Mouse (Mus musculus): Measurements from ENCODE around the gene Kif21a. TPM values are rescaled to one million over a fixed set of nuclear protein-coding genes. Genes with fewer than 3 reads are reported as not detected.

Gene Kif21a
- total RNA-seq (2014; rRNA removed) (64.9 and 68.7 TPM in 2 replicates), polyA plus RNA-seq (2015; fragmentation: Nextera tagmentation; extraction: Ambion mirVana) (28.4 and 33.2 TPM in 2 replicates)

DNA sequence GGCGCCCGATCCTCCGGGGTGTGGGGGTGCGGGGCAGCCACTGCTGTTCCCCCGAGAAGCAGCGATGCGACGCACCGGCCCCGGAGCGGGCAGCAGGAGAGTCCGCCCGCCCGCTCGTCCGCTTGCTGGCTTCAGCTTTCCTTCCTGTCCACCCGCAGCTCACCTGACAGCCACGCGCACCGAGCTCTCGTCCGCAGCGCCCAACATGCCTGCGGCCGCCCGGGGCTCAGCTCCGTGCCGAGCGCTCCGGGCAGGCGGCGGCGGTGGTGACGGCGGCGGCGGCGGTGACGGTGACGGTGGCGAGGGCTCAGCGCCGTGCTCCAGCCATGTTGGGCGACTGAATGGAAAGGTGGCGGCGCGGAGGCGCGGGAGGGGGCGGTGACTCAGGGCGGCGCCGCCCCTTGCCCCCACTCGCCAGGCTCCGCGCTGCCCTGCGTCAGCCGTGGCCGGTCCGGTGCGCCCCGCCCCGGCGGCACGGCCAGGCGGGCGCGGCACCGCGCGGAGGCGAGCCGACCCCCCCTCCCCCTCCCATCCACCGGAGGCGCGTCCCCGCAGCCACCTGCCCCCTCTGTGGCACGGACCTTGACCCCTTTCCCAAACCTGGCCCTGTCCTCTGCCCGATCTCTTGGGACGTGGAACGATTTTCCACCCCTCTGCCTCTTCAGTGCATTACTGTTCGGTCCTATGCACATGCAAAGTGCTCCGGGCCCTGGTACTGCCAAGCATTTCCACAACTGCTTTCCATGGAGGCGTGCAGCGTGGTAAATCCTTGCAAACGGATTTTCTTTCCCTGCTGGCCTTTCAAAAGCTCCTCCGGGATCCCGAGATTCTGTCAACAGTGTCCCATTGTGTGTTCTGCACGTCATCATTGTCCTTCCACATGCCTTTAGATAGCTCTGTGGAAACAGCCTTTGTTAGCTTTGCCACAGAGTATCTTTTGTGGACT lies at the start of gene Kif21a:
Kif21a (minus strand) TSS at position 453 of the 946 bp plus-strand sequence.
- WGBS = under 1% methylated on average over 60 of the region's 89 CpGs
- DNase-seq (ENCODE audit: low spot score) = peak; percentile 89
- no peaks in the 10 kb centered on the region for H3K9me3 ChIP-seq (ENCODE audit: low read length)
- H3K4me2 ChIP-seq (ENCODE audit: low read depth, low read length, poor library complexity, severe bottlenecking) = peak within 1 kb of the TSS; percentile 74
- peak within 1 kb of the TSS; percentile 99 for H3K27ac ChIP-seq (ENCODE audit: low read depth, low read length)
- TF ChIP-seq CTCF (IDR thresholded peaks at IDR 0.05) = no peak
- 0 out of 2 replicates have a peak, but pooled peaks cover 6% of the 10 kb centered on the region for H3K4me1 ChIP-seq (ENCODE audit: insufficient read depth, low read length)
- ATAC-seq (ENCODE audit: low FRiP score) = peak; percentile 94
- no peaks in the 10 kb centered on the region for H3K27me3 ChIP-seq (ENCODE audit: insufficient read depth, low read length)
- H3K36me3 ChIP-seq (ENCODE audit: insufficient read depth, low read length) = no peaks in the 10 kb centered on the region
- H3K9ac ChIP-seq (replicated peaks; ENCODE audit: low read length, poor library complexity, severe bottlenecking) = peak within 1 kb of the TSS; percentile 98
- peak within 1 kb of the TSS; percentile 96 for H3K4me3 ChIP-seq (ENCODE audit: low read depth, low read length)

DNA sequence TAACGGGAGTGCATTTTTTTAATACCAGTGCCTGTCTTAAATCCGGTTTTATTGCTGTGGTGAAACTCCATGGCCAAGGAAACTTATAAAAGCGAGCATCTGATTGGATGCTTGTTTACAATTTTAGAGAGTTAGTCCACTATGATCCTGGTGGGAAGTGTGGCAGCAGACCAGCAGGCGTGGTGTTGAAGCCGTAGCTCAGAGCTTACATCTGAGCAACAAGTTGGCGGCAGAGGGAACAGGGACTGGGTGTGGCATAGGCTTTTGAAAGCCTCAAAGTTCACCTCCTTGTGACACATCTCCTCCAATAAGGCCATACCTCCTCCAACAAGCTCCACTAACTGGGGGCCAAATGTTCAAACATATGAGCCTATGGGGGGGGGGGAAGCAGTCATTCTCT lies 46.9 kb upstream of the Kif21a start:
- no peak overlapping the region for H3K27ac ChIP-seq (ENCODE audit: low read depth, low read length)
- no peak for DNase-seq (ENCODE audit: low spot score)
- H3K36me3 ChIP-seq (ENCODE audit: insufficient read depth, low read length) = no peaks in the 10 kb centered on the region
- no peak overlapping the region for H3K4me3 ChIP-seq (ENCODE audit: low read depth, low read length)
- no peaks in the 10 kb centered on the region for H3K9me3 ChIP-seq (ENCODE audit: low read length)
- no peak for TF ChIP-seq CTCF (IDR thresholded peaks at IDR 0.05)
- no peak overlapping the region for H3K4me2 ChIP-seq (ENCODE audit: low read depth, low read length, poor library complexity, severe bottlenecking)
- no peaks in the 10 kb centered on the region for H3K27me3 ChIP-seq (ENCODE audit: insufficient read depth, low read length)
- ATAC-seq (ENCODE audit: low FRiP score) = no peak
- no peak overlapping the region for H3K9ac ChIP-seq (replicated peaks; ENCODE audit: low read length, poor library complexity, severe bottlenecking)
- no peaks in the 10 kb centered on the region for H3K4me1 ChIP-seq (ENCODE audit: insufficient read depth, low read length)
- 85% methylated on average over 6 of the region's 6 CpGs for WGBS

DNA sequence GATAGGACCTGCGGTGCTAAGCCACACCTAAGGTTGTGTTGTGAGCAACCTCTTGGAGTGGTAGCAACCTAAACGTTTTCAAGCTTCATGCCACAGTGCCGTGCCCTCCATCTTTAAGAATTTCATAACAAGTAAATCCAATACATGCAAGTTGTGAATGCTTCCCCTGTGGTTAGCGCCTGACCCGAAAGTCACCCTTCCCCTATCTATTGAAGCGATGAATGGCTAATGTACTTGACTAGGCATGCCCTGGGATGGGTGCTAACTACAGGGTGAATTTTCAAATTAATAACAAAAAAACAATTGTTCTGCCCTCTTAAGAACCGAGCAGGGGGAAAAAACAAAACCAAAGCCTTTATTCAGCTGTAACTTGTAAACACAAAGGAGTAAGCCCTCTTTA lies 39.7 kb upstream of the Kif21a start:
- Histone ChIP-seq H3K27me3 (ENCODE audit: insufficient read depth, low read length) (no peaks in the 10 kb centered on the region), H3K36me3 (ENCODE audit: insufficient read depth, low read length) (no peaks in the 10 kb centered on the region), H3K27ac (ENCODE audit: low read depth, low read length) (no peak overlapping the region), H3K4me1 (ENCODE audit: insufficient read depth, low read length) (no peaks in the 10 kb centered on the region), H3K4me3 (ENCODE audit: low read depth, low read length) (no peak overlapping the region), H3K4me2 (ENCODE audit: low read depth, low read length, poor library complexity, severe bottlenecking) (no peak overlapping the region), H3K9ac (replicated peaks; ENCODE audit: low read length, poor library complexity, severe bottlenecking) (no peak overlapping the region), H3K9me3 (ENCODE audit: low read length) (no peaks in the 10 kb centered on the region)
- TF ChIP-seq CTCF (IDR thresholded peaks at IDR 0.05) = no peak
- 82% methylated on average over 7 of the region's 7 CpGs for WGBS
- DNase-seq (ENCODE audit: low spot score) (no peak), ATAC-seq (ENCODE audit: low FRiP score) (no peak)

- WGBS = 80% methylated on average over 12 of the region's 12 CpGs
- Histone ChIP-seq H3K4me2 (ENCODE audit: low read depth, low read length, poor library complexity, severe bottlenecking) (no peak overlapping the region), H3K36me3 (ENCODE audit: insufficient read depth, low read length) (no peaks in the 10 kb centered on the region), H3K9me3 (ENCODE audit: low read length) (no peaks in the 10 kb centered on the region), H3K4me3 (ENCODE audit: low read depth, low read length) (no peak overlapping the region), H3K27me3 (ENCODE audit: insufficient read depth, low read length) (no peaks in the 10 kb centered on the region), H3K4me1 (ENCODE audit: insufficient read depth, low read length) (no peaks in the 10 kb centered on the region), H3K9ac (replicated peaks; ENCODE audit: low read length, poor library complexity, severe bottlenecking) (no peak overlapping the region), H3K27ac (ENCODE audit: low read depth, low read length) (no peak overlapping the region)
- no peak for TF ChIP-seq CTCF (IDR thresholded peaks at IDR 0.05)
- DNase-seq (ENCODE audit: low spot score) (no peak), ATAC-seq (ENCODE audit: low FRiP score) (no peak)
Measured at GRCm38 (mm10) chr15:91088071-91088470, 38.3 kb upstream of the Kif21a start.

DNA sequence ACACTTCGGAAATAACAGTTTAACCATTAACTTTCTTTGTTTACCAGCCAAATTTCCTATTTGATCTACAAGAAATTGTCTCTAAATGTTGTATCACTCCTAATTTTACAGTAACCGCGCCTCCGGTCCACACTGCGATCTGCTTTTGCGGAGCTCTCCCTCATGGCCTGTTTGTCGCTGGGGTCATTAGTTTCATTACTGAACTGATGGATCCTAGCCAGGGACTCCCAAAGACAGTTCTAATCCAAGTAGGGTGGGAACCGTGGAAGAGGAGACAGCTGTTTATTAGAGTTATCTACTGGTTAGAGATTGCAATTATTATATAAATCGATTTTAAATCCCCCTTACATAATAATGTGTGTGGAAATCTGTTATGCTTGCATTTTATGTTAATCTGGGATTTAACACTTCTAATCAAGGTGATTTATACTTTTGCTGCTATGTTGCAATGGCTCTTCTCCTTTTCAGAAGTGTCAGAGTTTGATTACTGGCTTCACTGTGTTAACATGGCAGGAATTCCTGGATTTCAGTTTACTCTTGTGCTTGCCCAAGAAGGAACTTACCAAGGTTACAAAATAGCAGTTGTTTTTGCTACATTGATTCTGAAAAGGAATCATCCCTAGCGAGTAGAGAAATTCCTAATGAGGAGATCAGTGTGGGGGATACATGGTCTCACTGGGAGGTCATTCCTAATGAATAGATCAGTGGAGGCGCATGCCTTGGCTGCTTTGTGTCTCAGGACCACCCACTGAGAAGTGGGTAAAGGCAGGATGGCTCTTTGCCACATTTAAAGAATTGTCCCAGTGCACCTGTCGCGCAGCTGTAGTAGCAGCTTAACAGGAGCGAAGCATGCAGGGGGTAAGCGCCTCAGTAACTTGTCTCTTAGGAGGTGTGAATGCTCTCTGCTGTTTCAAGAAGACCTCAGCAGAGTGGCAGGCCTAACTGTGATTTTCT lies 28.0 kb upstream of the Kif21a start:
- Histone ChIP-seq H3K4me1 (ENCODE audit: insufficient read depth, low read length) (no peaks in the 10 kb centered on the region), H3K9ac (replicated peaks; ENCODE audit: low read length, poor library complexity, severe bottlenecking) (no peak overlapping the region), H3K27ac (ENCODE audit: low read depth, low read length) (no peak overlapping the region), H3K27me3 (ENCODE audit: insufficient read depth, low read length) (no peaks in the 10 kb centered on the region), H3K9me3 (ENCODE audit: low read length) (no peaks in the 10 kb centered on the region), H3K4me3 (ENCODE audit: low read depth, low read length) (no peak overlapping the region), H3K4me2 (ENCODE audit: low read depth, low read length, poor library complexity, severe bottlenecking) (no peak overlapping the region), H3K36me3 (ENCODE audit: insufficient read depth, low read length) (no peaks in the 10 kb centered on the region)
- no peak for TF ChIP-seq CTCF (IDR thresholded peaks at IDR 0.05)
- ATAC-seq (ENCODE audit: low FRiP score) (no peak), DNase-seq (ENCODE audit: low spot score) (peak; percentile 34)
- 30% methylated on average over 15 of the region's 15 CpGs for WGBS
